Mouse (Mus musculus): ENCODE measurements around the gene Nup210l. TPM values are rescaled to one million over a fixed set of nuclear protein-coding genes. Genes with fewer than 3 reads are reported as not detected.

Gene Nup210l
- polyA plus RNA-seq, 1 experiment from 2014 or later = not detected

- Histone ChIP-seq H3K36me3 (ENCODE audit: control insufficient read depth, insufficient read depth) (peaks cover 31% of the 10 kb centered on the region), H3K27me3 (replicated peaks; ENCODE audit: control insufficient read depth, insufficient read depth, low read length) (no peaks in the 10 kb centered on the region), H3K4me2 (replicated peaks; ENCODE audit: low read depth) (peak overlapping the region; percentile 65), H3K9me3 (ENCODE audit: control insufficient read depth) (no peaks in the 10 kb centered on the region), H3K4me3 (ENCODE audit: low read depth, low read length) (peak overlapping the region; percentile 69), H3K27ac (ENCODE audit: low read depth, low read length) (no peak overlapping the region), H3K9ac (ENCODE audit: low read depth, low read length) (no peak overlapping the region), H3K4me1 (replicated peaks; ENCODE audit: control insufficient read depth, insufficient read depth, low read length) (0 out of 2 replicates have a peak, but pooled peaks cover 7% of the 10 kb centered on the region)
- TF ChIP-seq CTCF (IDR thresholded peaks at IDR 0.05; ENCODE audit: low read depth) = no peak
- ATAC-seq = no peak
- WGBS = 49% methylated on average over 13 of the region's 13 CpGs
These were observed 107.8 kb downstream of the Nup210l start for GRCm38 (mm10) chr3:90211475-90212398.

DNA sequence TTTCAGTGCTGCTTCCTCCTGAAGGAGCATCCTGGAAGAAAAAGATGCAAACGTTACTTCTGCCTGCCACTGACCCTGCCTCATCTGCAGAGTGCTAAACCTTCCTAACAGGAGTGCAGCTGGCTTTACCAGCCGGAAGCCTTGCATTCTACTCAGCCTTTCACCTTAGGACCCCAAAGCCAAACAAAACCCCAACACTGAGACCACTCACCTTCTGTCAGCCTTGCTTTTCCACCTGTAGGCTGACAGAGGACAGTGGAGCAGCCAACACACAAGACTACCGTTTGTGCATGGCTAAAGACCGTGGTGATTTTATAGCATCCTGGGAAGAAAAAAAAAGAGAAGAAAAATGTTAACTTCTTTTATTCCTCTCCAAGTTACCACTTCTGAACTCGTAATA, 108.8 kb downstream of the Nup210l start:
- H3K27ac ChIP-seq (ENCODE audit: low read depth, low read length) = no peak overlapping the region; the same call in 1 of the 2 replicates
- peak overlapping the region; percentile 69 for H3K4me3 ChIP-seq (ENCODE audit: low read depth, low read length)
- no peaks in the 10 kb centered on the region for H3K27me3 ChIP-seq (replicated peaks; ENCODE audit: control insufficient read depth, insufficient read depth, low read length)
- H3K4me2 ChIP-seq (replicated peaks; ENCODE audit: low read depth) = peak overlapping the region; percentile 65
- no peaks in the 10 kb centered on the region for H3K9me3 ChIP-seq (ENCODE audit: control insufficient read depth)
- H3K36me3 ChIP-seq (ENCODE audit: control insufficient read depth, insufficient read depth) = peaks cover 28% of the 10 kb centered on the region
- WGBS = 5% methylated on average over 5 of the region's 5 CpGs
- no peak for ATAC-seq
- TF ChIP-seq CTCF (IDR thresholded peaks at IDR 0.05; ENCODE audit: low read depth) = no peak
- H3K4me1 ChIP-seq (replicated peaks; ENCODE audit: control insufficient read depth, insufficient read depth, low read length) = 0 out of 2 replicates have a peak, but pooled peaks cover 7% of the 10 kb centered on the region
- peak overlapping the region; percentile 84 for H3K9ac ChIP-seq (ENCODE audit: low read depth, low read length)

DNA sequence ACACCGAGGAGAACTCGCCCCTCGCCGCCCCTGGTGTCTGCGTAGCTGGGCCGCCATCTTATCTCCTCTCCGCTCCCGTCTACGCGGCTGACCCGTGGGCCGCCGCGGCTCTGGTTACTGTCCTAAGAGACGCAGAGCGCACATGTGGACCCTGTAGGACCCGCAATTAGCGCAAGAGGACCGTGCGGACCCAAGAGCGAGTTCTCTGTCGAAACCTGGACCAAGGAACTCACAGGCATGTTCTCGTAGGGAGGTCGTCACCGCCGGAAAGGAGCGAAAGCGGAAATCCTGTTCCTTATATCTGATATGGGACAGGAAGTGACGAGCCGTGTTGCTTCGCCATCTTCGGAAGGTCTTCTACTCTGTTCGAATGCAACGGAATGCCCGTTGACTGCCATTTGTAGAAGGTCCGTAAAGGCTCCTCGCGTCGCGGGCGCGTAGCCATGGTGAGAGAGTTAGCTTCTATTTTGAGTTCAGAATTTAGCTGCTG, 109.5 kb downstream of the Nup210l start, which contains the start of the genes Rps27 and Rab13:
Gene Rps27 (minus strand): TSS at position 275 of the 490 bp plus-strand sequence.
Gene Rab13 (plus strand): TSS at position 319 of the 490 bp plus-strand sequence.
- Histone ChIP-seq H3K4me2 (replicated peaks; ENCODE audit: low read depth) (peak within 1 kb of the TSS; percentile 65), H3K4me3 (ENCODE audit: low read depth, low read length) (peak within 1 kb of the TSS; percentile 69), H3K9ac (ENCODE audit: low read depth, low read length) (peak within 1 kb of the TSS; percentile 84), H3K4me1 (replicated peaks; ENCODE audit: control insufficient read depth, insufficient read depth, low read length) (0 out of 2 replicates have a peak, but pooled peaks cover 7% of the 10 kb centered on the region), H3K27ac (ENCODE audit: low read depth, low read length) (peak within 1 kb of the TSS; percentile 68), H3K27me3 (replicated peaks; ENCODE audit: control insufficient read depth, insufficient read depth, low read length) (no peaks in the 10 kb centered on the region), H3K9me3 (ENCODE audit: control insufficient read depth) (no peaks in the 10 kb centered on the region), H3K36me3 (ENCODE audit: control insufficient read depth, insufficient read depth) (peaks cover 21% of the 10 kb centered on the region)
- TF ChIP-seq CTCF (IDR thresholded peaks at IDR 0.05; ENCODE audit: low read depth) = no peak
- peak; percentile 89 for ATAC-seq
- under 1% methylated on average over 42 of the region's 42 CpGs for WGBS

GRCm38 (mm10) chr3:90213956-90214684, 110.2 kb downstream of the Nup210l start:
- peak overlapping the region; percentile 65 for H3K4me2 ChIP-seq (replicated peaks; ENCODE audit: low read depth)
- 0 out of 2 replicates have a peak, but pooled peaks cover 7% of the 10 kb centered on the region for H3K4me1 ChIP-seq (replicated peaks; ENCODE audit: control insufficient read depth, insufficient read depth, low read length)
- no peaks in the 10 kb centered on the region for H3K27me3 ChIP-seq (replicated peaks; ENCODE audit: control insufficient read depth, insufficient read depth, low read length)
- no peak for TF ChIP-seq CTCF (IDR thresholded peaks at IDR 0.05; ENCODE audit: low read depth)
- H3K9ac ChIP-seq (ENCODE audit: low read depth, low read length) = peak overlapping the region; percentile 84; the same call in 1 of the 2 replicates
- 0 out of 2 replicates have a peak, but pooled peaks have one; percentile 26 for ATAC-seq
- no peak overlapping the region for H3K27ac ChIP-seq (ENCODE audit: low read depth, low read length)
- peak overlapping the region; percentile 69 for H3K4me3 ChIP-seq (ENCODE audit: low read depth, low read length)
- H3K36me3 ChIP-seq (ENCODE audit: control insufficient read depth, insufficient read depth) = peaks cover 18% of the 10 kb centered on the region
- no peaks in the 10 kb centered on the region for H3K9me3 ChIP-seq (ENCODE audit: control insufficient read depth)
- WGBS = 12% methylated on average over 12 of the region's 12 CpGs

DNA sequence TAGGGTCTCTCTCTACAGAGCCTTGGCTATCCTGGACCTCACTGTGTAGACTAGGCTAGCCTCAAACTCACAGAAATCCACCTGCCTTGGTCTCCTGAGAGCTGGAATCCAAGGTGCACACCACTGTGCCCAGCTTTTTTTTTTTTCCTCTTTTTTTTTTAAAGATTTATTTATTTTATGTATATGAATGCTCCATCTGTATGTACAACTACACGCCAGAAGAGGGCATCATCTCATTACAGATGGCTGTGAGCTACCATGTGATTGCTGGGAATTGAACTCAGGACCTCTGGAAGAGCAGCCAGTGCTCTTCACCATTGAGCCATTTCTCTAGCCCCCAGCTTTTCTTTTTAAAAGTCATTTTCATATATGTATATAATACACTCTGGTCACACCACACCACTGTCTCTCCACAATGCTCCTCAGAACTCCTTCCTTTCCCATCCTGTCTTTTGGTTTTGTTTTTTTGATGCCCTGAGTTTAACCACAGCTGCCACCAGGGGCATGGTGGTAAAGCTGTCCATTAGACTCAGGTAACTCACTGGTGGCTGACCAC, 112.0 kb downstream of the Nup210l start:
- no peak overlapping the region for H3K27ac ChIP-seq (ENCODE audit: low read depth, low read length)
- no peaks in the 10 kb centered on the region for H3K9me3 ChIP-seq (ENCODE audit: control insufficient read depth)
- peak; percentile 53 for TF ChIP-seq CTCF (IDR thresholded peaks at IDR 0.05; ENCODE audit: low read depth)
- H3K36me3 ChIP-seq (ENCODE audit: control insufficient read depth, insufficient read depth) = peaks cover 14% of the 10 kb centered on the region
- no peak overlapping the region for H3K4me3 ChIP-seq (ENCODE audit: low read depth, low read length)
- H3K9ac ChIP-seq (ENCODE audit: low read depth, low read length) = no peak overlapping the region
- no peak for ATAC-seq
- 47% methylated on average over 1 of the region's 1 CpGs for WGBS
- 0 out of 2 replicates have a peak, but pooled peaks cover 7% of the 10 kb centered on the region for H3K4me1 ChIP-seq (replicated peaks; ENCODE audit: control insufficient read depth, insufficient read depth, low read length)
- no peak overlapping the region for H3K4me2 ChIP-seq (replicated peaks; ENCODE audit: low read depth)
- no peaks in the 10 kb centered on the region for H3K27me3 ChIP-seq (replicated peaks; ENCODE audit: control insufficient read depth, insufficient read depth, low read length)
